Mouse (Mus musculus): Measurements from ENCODE around the gene Palm2. TPM values are rescaled to one million over a fixed set of nuclear protein-coding genes. Genes with fewer than 3 reads are reported as not detected.

Palm2 gene
- polyA plus RNA-seq (2017; shearing (Covaris generic)), result not detected

GRCm38 (mm10) chr4:57433941-57434704 is at the start of gene Palm2:
Gene Palm2, plus strand, starts transcription at chr4:57434247.

GRCm38 (mm10) chr4:57567666-57568206 is 133.7 kb downstream of the Palm2 start, which contains the start of gene Pakap:
Gene Pakap, plus strand, starts transcription at chr4:57568179.

GRCm38 (mm10) chr4:57717354-57717753 is 283.3 kb downstream of the Palm2 start, which contains the start of gene Akap2:
Gene Akap2, plus strand, starts transcription at chr4:57717657.

Other genes starting within 250 kb of the Palm2 start
- gene Ptpn3, start 132.4 kb upstream of the Palm2 start, polyA plus RNA-seq (2017; shearing (Covaris generic)), result 6.7 TPM
- 0.92 TPM for gene Pakap, start 133.9 kb downstream of the Palm2 start, polyA plus RNA-seq (2017; shearing (Covaris generic))